Mouse (Mus musculus): ENCODE measurements around the gene Zfp512b. TPM values are rescaled to one million over a fixed set of nuclear protein-coding genes. Genes with fewer than 3 reads are reported as not detected.

Zfp512b gene
- polyA plus RNA-seq, 1 experiment = 64.1 TPM

DNA sequence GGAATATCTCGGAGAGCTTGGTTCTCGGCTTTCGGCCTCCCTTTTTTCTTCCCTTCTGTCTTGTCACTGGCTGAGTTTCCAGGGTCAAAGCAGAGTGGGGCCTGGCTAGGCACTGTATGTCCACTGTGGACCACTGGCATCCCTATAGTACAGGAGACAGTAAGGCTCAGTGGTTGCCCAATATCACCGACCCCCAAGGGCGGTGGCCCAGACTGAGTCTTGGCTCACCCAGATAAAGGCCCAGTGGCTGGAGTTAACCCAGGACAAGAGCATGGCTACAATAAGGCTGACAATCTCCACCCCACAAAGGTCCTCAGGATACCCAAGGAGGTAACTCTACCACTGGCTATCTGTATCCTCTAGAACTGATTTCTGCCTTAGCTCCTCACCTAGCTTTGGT lies 2.1 kb downstream of the Zfp512b start:
- Histone ChIP-seq H3K4me3 (ENCODE audit: insufficient read depth, low read length) (no peak overlapping the region), H3K4me1 (ENCODE audit: control insufficient read depth, insufficient read depth, low read length) (no peaks in the 10 kb centered on the region), H3K27ac (ENCODE audit: insufficient read depth, low read length) (no peak overlapping the region)
- no peak for TF ChIP-seq POLR2A (IDR thresholded peaks at IDR 0.05; ENCODE audit: extremely low read depth, insufficient read depth, low read length)
- no peak for TF ChIP-seq CTCF (IDR thresholded peaks at IDR 0.05; ENCODE audit: extremely low read depth, insufficient read depth, low read length)

DNA sequence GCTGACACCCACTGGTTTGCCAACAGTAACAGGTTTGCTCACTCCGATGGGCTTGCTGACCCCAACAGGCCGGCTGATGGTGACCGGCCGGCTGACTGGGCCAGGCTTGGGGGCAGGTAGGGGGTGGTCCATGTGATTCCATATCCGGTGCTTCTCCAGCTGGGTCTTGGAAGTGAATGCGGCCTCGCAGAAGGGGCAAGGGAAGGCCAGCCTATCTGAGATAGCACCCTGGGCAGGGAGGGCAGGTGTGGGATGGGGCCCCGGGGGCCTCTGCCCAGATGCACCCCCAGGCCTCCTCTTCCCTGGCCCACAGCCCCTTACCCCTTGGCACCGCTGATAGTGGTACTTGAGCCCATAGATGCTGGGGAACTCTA lies 2.9 kb downstream of the Zfp512b start:
- Histone ChIP-seq H3K4me1 (ENCODE audit: control insufficient read depth, insufficient read depth, low read length) (no peaks in the 10 kb centered on the region), H3K27ac (ENCODE audit: insufficient read depth, low read length) (no peak overlapping the region), H3K4me3 (ENCODE audit: insufficient read depth, low read length) (no peak overlapping the region)
- TF ChIP-seq CTCF (IDR thresholded peaks at IDR 0.05; ENCODE audit: extremely low read depth, insufficient read depth, low read length) (no peak), POLR2A (IDR thresholded peaks at IDR 0.05; ENCODE audit: extremely low read depth, insufficient read depth, low read length) (no peak)

DNA sequence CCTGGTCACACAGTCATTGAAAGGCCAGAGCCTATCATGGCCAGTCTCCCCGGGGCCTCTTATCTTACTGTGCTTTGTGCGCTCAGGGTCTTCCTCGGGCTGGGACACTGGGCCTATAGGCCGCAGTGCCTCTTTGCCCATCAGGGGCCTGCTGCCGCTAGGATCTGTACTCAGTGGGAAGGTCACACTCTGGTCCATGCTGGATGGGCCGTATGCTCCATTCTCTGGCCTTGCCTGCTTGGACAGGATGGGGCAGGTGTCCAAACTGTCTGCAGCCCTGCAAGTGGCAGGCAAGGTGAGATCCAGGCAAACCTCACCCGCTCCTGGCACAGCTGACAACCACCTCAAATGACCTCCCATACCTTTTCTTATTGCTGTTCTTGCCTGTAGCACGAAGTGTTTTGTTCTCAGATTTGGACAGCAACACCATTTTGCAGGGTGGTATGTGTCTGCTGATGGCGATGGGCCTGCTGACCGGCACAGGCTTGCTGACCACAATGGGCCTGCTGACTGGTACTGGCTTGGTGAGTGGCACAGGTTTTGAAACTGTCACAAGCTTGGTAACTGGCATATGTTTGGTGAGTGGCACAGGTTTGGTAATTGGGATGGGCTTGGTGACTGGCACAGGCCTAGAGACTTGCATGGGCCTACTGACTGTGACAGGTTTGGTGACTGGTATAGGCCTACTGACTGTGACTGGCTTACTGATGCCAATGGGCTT lies 3.4 kb downstream of the Zfp512b start:
- H3K4me3 ChIP-seq (ENCODE audit: insufficient read depth, low read length) = no peak overlapping the region
- no peaks in the 10 kb centered on the region for H3K4me1 ChIP-seq (ENCODE audit: control insufficient read depth, insufficient read depth, low read length)
- no peak overlapping the region for H3K27ac ChIP-seq (ENCODE audit: insufficient read depth, low read length)
- TF ChIP-seq CTCF (IDR thresholded peaks at IDR 0.05; ENCODE audit: extremely low read depth, insufficient read depth, low read length) (no peak), POLR2A (IDR thresholded peaks at IDR 0.05; ENCODE audit: extremely low read depth, insufficient read depth, low read length) (no peak)

DNA sequence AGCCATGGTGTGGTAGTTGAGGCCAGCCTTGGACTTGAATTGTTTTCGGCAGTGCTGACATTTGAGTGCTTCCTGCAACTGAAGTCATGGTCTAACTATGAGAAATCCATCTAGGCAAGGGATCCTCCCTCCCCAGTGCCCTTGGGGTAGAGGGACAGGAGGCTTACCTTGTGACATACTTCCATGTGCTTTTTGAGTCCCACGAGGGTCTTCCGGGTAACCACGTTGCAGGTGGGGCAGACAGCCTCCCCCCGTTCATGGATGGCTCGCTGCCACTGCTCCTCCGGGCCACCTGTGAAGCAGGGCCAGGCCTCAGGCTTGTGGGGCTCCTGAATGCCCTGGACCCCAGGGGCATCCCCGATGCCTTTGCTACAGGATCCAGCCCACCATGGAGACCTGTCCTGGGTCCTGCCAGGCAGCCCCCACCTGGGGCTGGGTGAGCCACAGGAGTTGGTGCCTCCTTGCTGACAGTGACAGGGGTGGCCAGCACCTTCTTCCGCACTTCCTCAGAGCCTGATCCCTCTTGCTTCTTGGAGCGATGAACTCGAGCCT lies 4.3 kb downstream of the Zfp512b start:
- Histone ChIP-seq H3K27ac (ENCODE audit: insufficient read depth, low read length) (no peak overlapping the region), H3K4me3 (ENCODE audit: insufficient read depth, low read length) (no peak overlapping the region), H3K4me1 (ENCODE audit: control insufficient read depth, insufficient read depth, low read length) (no peaks in the 10 kb centered on the region)
- TF ChIP-seq POLR2A (IDR thresholded peaks at IDR 0.05; ENCODE audit: extremely low read depth, insufficient read depth, low read length) (no peak), CTCF (IDR thresholded peaks at IDR 0.05; ENCODE audit: extremely low read depth, insufficient read depth, low read length) (no peak)

DNA sequence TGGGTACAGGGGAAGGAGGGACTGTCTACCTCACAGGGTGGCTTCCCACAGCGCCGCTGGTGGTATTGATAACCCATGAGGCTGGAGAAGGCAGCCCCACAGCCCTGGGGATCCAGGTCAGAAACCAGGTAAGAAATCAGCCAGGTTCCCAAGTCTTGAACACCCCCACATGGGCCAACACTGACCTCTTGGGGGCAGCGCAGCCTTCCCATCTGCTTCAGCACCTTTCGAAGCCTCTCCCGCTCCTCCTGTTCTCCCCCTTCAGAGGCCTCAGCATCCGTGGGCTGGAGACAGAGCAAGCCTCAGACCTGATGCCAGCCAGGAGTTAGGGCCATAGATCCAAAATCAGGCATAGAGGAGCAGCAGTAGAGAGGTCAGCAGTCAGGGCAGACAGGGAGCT lies 4.8 kb downstream of the Zfp512b start:
- Histone ChIP-seq H3K4me1 (ENCODE audit: control insufficient read depth, insufficient read depth, low read length) (no peaks in the 10 kb centered on the region), H3K27ac (ENCODE audit: insufficient read depth, low read length) (no peak overlapping the region), H3K4me3 (ENCODE audit: insufficient read depth, low read length) (no peak overlapping the region)
- no peak for TF ChIP-seq POLR2A (IDR thresholded peaks at IDR 0.05; ENCODE audit: extremely low read depth, insufficient read depth, low read length)
- TF ChIP-seq CTCF (IDR thresholded peaks at IDR 0.05; ENCODE audit: extremely low read depth, insufficient read depth, low read length) = no peak

DNA sequence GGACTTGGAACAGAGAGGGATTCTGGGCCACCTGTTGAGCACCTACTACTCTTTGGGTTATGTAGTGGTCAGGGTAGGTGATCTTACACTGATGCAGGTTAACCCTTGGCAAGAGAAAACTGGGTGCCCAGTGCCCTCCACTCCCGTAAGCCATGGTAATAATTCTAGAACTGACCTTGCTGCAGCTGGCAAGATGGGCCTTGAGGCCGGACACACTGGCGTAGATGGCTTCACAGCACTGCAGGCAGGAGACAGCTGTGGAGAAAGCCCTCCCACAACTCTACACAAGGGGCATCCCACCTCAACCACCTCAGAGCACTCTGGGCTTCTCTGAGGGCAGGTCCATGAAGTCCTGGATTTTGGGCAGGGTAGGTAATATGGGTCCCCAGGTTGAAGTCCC lies 6.5 kb downstream of the Zfp512b start:
- H3K27ac ChIP-seq (ENCODE audit: insufficient read depth, low read length) = no peak overlapping the region
- H3K4me1 ChIP-seq (ENCODE audit: control insufficient read depth, insufficient read depth, low read length) = no peaks in the 10 kb centered on the region
- no peak for TF ChIP-seq CTCF (IDR thresholded peaks at IDR 0.05; ENCODE audit: extremely low read depth, insufficient read depth, low read length)
- no peak for TF ChIP-seq POLR2A (IDR thresholded peaks at IDR 0.05; ENCODE audit: extremely low read depth, insufficient read depth, low read length)
- no peak overlapping the region for H3K4me3 ChIP-seq (ENCODE audit: insufficient read depth, low read length)

DNA sequence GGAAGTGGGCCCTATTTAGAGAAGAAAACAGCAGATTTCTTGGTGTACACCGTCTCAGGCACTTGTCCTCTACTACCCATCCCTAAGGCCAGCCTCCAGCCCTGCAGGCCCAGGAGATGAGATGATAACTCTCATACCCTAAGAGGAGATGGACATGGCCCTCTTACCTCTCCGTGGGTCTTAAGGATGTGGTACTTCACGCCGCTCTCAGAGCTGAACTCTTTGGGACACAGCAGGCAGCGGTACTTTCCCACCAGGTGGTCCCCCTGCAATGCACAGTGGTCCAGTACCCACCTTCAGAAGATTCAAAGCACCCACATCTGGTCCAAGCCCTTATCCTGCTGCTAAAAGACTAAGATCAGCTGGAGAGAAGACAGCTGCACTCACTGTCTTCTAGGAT lies 7.1 kb downstream of the Zfp512b start:
- Histone ChIP-seq H3K4me1 (ENCODE audit: control insufficient read depth, insufficient read depth, low read length) (no peaks in the 10 kb centered on the region), H3K27ac (ENCODE audit: insufficient read depth, low read length) (no peak overlapping the region), H3K4me3 (ENCODE audit: insufficient read depth, low read length) (no peak overlapping the region)
- no peak for TF ChIP-seq POLR2A (IDR thresholded peaks at IDR 0.05; ENCODE audit: extremely low read depth, insufficient read depth, low read length)
- TF ChIP-seq CTCF (IDR thresholded peaks at IDR 0.05; ENCODE audit: extremely low read depth, insufficient read depth, low read length) = no peak

DNA sequence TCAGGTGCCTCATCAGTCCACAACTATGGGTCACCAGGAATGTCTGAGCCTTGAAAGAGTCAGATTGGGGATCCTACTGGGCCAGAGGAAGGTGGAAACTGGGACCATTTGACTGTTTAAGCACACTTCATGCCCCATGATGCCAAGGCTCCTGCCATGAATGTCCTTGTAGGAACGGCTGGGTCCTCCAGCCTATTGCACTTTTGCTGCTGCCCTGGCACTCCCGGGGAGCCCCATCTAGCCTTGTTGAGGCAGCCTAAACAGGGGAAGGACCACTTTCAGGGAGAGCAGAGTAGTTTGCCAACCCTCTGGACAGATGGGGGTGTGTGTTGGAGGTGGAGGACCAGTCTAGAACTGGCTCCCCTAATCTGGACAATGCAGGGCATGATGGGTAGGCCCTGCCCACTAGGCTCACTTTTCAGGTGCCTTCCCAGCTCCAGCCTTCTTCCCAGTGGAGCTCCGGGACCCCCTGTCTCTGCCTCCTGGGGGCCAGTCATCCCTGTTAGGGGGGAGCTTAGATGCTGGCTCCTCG lies 8.1 kb downstream of the Zfp512b start, which contains the start of gene Uckl1:
Gene Uckl1, minus strand, starts transcription at position 482 of the 532 bp plus-strand sequence.
- Histone ChIP-seq H3K4me3 (ENCODE audit: insufficient read depth, low read length) (no peak within 1 kb of the TSS), H3K4me1 (ENCODE audit: control insufficient read depth, insufficient read depth, low read length) (0 out of 2 replicates have a peak, but pooled peaks cover 1% of the 10 kb centered on the region), H3K27ac (ENCODE audit: insufficient read depth, low read length) (no peak within 1 kb of the TSS)
- TF ChIP-seq POLR2A (IDR thresholded peaks at IDR 0.05; ENCODE audit: extremely low read depth, insufficient read depth, low read length) (no peak), CTCF (IDR thresholded peaks at IDR 0.05; ENCODE audit: extremely low read depth, insufficient read depth, low read length) (no peak)

DNA sequence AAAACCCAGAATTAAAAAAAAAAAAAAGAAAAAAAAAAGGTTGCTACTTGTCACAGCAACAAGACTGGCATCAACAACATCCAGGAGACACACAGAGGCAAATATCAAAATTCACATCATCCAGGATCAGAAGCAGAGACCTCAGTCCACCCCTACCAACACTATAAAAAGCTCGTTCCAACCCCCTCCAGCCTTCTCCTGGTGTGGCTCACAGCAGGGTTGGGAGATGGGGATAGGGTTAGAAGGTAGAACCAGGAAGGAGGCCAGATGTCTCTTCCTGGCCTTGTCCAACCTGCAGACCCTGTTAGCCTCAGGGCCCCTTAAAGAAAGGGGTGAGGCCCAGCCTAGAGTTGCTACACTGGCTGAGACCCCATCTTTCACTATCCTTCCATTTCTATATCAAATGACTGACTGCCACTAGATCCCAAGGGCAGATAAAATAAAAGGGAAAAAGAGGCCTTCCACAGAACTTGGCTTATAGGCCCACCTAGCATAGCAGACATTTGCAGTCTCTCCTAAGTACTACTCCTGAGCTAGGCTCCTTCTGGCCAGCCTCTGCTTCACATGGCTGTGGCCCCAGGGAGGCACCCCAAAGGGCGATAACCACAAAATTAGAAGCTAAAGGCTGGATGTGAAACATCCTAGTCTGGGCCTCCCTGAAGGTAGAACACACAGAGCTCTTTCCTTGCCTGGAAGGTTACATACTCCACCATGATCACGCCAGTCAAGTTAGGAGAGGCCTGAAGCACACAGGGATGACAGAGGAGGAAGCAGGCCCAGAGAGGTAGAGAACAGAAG lies 8.9 kb downstream of the Zfp512b start:
- TF ChIP-seq CTCF (IDR thresholded peaks at IDR 0.05; ENCODE audit: extremely low read depth, insufficient read depth, low read length) = no peak
- TF ChIP-seq POLR2A (IDR thresholded peaks at IDR 0.05; ENCODE audit: extremely low read depth, insufficient read depth, low read length) = no peak
- Histone ChIP-seq H3K27ac (ENCODE audit: insufficient read depth, low read length) (no peak overlapping the region), H3K4me1 (ENCODE audit: control insufficient read depth, insufficient read depth, low read length) (0 out of 2 replicates have a peak, but pooled peaks cover 1% of the 10 kb centered on the region), H3K4me3 (ENCODE audit: insufficient read depth, low read length) (no peak overlapping the region)
